Mouse (Mus musculus) heart, adult 2 months (tissue): ENCODE measurements at regions not wholly inside any gene's neighbourhood (a gene's known extent, or its start where the extent isn't known, plus 50 kb on each side); places are given as distances from the start of the nearest gene placed in this dataset.

Experiments
- DNase-seq, 2 experiments: peaks; one replicate each; pipeline ENCODE4 v3.0.0; 2021
- H3K27ac ChIP-seq: fragments of 200-600 bp; 2 replicates; pipeline ENCODE4 v1.8.1; 2022
- H3K27me3 ChIP-seq: fragments of 200-500 bp; 2 replicates; pipeline ENCODE4 v1.6.1; 2012; ENCODE audit warnings: mild to moderate bottlenecking, low read length, inconsistent platforms, mixed read lengths; ENCODE audit not compliant: control insufficient read depth, insufficient read depth
- H3K36me3 ChIP-seq: fragments of 200-500 bp; 2 replicates; pipeline ENCODE4 v1.6.1; 2012; ENCODE audit warnings: low read length, inconsistent platforms; ENCODE audit not compliant: control insufficient read depth, insufficient read depth
- H3K4me1 ChIP-seq: fragments of 200-500 bp; 2 replicates; pipeline ENCODE4 v1.6.1; 2011; ENCODE audit warnings: low read length; ENCODE audit not compliant: control insufficient read depth, insufficient read depth
- H3K4me3 ChIP-seq: fragments of 200-600 bp; 2 replicates; pipeline ENCODE4 v1.8.1; 2022
- H3K79me2 ChIP-seq: fragments of 200-500 bp; replicated peaks from 2 replicates; pipeline ENCODE4 v1.6.1; 2012; ENCODE audit warnings: mild to moderate bottlenecking, inconsistent platforms, low read length, moderate library complexity, mixed read lengths; ENCODE audit not compliant: control insufficient read depth, insufficient read depth
- H3K9ac ChIP-seq: fragments of 200-500 bp; 2 replicates; pipeline ENCODE4 v1.6.1; 2012; ENCODE audit warnings: low read depth, mild to moderate bottlenecking, control low read depth, inconsistent platforms, low read length, mixed read lengths
- CTCF ChIP-seq: fragments of 200-600 bp; IDR thresholded peaks from 2 replicates; pipeline ENCODE4 v1.8.1; 2022; ENCODE audit warnings: antibody characterized with exemption, mild to moderate bottlenecking, moderate library complexity
- EP300 ChIP-seq: fragments of 200-500 bp; IDR thresholded peaks from 2 replicates; pipeline ENCODE4 v1.6.1; 2011; ENCODE audit warnings: low read depth, low read length, control low read depth; ENCODE audit not compliant: insufficient read depth
- POLR2A ChIP-seq: fragments of 200-500 bp; IDR thresholded peaks from 2 replicates; pipeline ENCODE4 v1.6.1; 2011; ENCODE audit warnings: mild to moderate bottlenecking, low read depth, low read length, control low read depth; ENCODE audit not compliant: insufficient read depth
- whole genome bisulfite sequencing: fragments of 180-500 bp; shearing (Covaris S2); methylation state at CpG from one replicate; pipeline ENCODE4 v1.1.7; 2018; 5-methylcytosine and 5-hydroxymethylcytosine counted together
- intact Hi-C: fragments of 180-260 bp; cut with DNase I; formaldehyde crosslinking; loops from one replicate; pipeline ENCODE4 v1.15.1; 2025

- 77% methylated on average over 4 of the region's 4 CpGs for WGBS
- intact Hi-C loops = no loop called here
Observed at GRCm38 (mm10) chr2:45316945-45317565, 199.9 kb upstream of the Zeb2 start.

GRCm38 (mm10) chr2:45287530-45288009 is 170.4 kb upstream of the Zeb2 start:
- TF ChIP-seq CTCF = no peak
- no peak for TF ChIP-seq POLR2A
- TF ChIP-seq EP300 = no peak
- no peak overlapping the region for H3K4me3 ChIP-seq
- intact Hi-C loops = no loop called here
- H3K27ac ChIP-seq = no peak overlapping the region
- 91% methylated on average over 7 of the region's 7 CpGs for WGBS
- DNase-seq = no peak
- no peaks in the 10 kb centered on the region; the same call in 1 of the 2 replicates for H3K36me3 ChIP-seq
- no peaks in the 10 kb centered on the region for H3K79me2 ChIP-seq
- H3K4me1 ChIP-seq = peaks cover 3% of the 10 kb centered on the region
- no peak overlapping the region for H3K9ac ChIP-seq
- no peaks in the 10 kb centered on the region for H3K27me3 ChIP-seq

More at GRCm38 (mm10) chr2:45316945-45317565, 199.9 kb upstream of the Zeb2 start:
- DNase-seq = peak in 1 of 2 experiments; percentile 12
- no peaks in the 10 kb centered on the region for H3K36me3 ChIP-seq
- H3K4me3 ChIP-seq = no peak overlapping the region
- H3K79me2 ChIP-seq = no peaks in the 10 kb centered on the region
- no peak overlapping the region for H3K27ac ChIP-seq
- H3K9ac ChIP-seq = no peak overlapping the region
- no peak for TF ChIP-seq CTCF
- TF ChIP-seq EP300 = no peak
- TF ChIP-seq POLR2A = no peak
- H3K27me3 ChIP-seq = no peaks in the 10 kb centered on the region
- H3K4me1 ChIP-seq = no peaks in the 10 kb centered on the region

- Histone ChIP-seq H3K36me3 (no peaks in the 10 kb centered on the region; the same call in 1 of the 2 replicates), H3K4me3 (no peak overlapping the region), H3K79me2 (no peaks in the 10 kb centered on the region), H3K27me3 (no peaks in the 10 kb centered on the region), H3K4me1 (peaks cover 3% of the 10 kb centered on the region), H3K27ac (peak overlapping the region; percentile 69; the same call in 1 of the 2 replicates), H3K9ac (no peak overlapping the region)
- TF ChIP-seq EP300 (no peak), CTCF (no peak), POLR2A (no peak)
- intact Hi-C loops = loop anchor here (5.0 kb wide), 1 partner anchor 167 kb away; the partner anchor contains the start of gene Zeb2
- no peak for DNase-seq
Observed at GRCm38 (mm10) chr2:45283811-45284210, 166.6 kb upstream of the Zeb2 start.

- Histone ChIP-seq H3K36me3 (no peaks in the 10 kb centered on the region; the same call in 1 of the 2 replicates), H3K27me3 (no peaks in the 10 kb centered on the region), H3K9ac (no peak overlapping the region), H3K4me3 (no peak overlapping the region), H3K27ac (no peak overlapping the region), H3K79me2 (no peaks in the 10 kb centered on the region; the same call in 1 of the 2 replicates), H3K4me1 (peaks cover 1% of the 10 kb centered on the region)
- WGBS = 53% methylated on average over 4 of the region's 4 CpGs
- TF ChIP-seq EP300 = no peak
- TF ChIP-seq CTCF = no peak
- TF ChIP-seq POLR2A = no peak
- intact Hi-C loops = loop anchor here (5.0 kb wide), 1 partner anchor 37 kb away; no protein-coding TSS in a partner anchor
- DNase-seq = peak in 1 of 2 experiments; percentile 31
Observed at GRCm38 (mm10) chr2:45279490-45279889, 162.3 kb upstream of the Zeb2 start.

GRCm38 (mm10) chr2:45277602-45278001 is 160.4 kb upstream of the Zeb2 start:
- no peak overlapping the region for H3K9ac ChIP-seq
- H3K36me3 ChIP-seq = no peaks in the 10 kb centered on the region; the same call in 1 of the 2 replicates
- intact Hi-C loops = loop anchor here (5.0 kb wide), 1 partner anchor 35 kb away; no protein-coding TSS in a partner anchor
- H3K4me3 ChIP-seq = no peak overlapping the region
- H3K27ac ChIP-seq = no peak overlapping the region
- H3K27me3 ChIP-seq = no peaks in the 10 kb centered on the region
- H3K4me1 ChIP-seq = no peaks in the 10 kb centered on the region; the same call in 1 of the 2 replicates
- 97% methylated on average over 2 of the region's 2 CpGs for WGBS
- no peaks in the 10 kb centered on the region; the same call in 1 of the 2 replicates for H3K79me2 ChIP-seq
- DNase-seq = no peak
- TF ChIP-seq POLR2A (no peak), EP300 (no peak), CTCF (no peak)

GRCm38 (mm10) chr2:45276703-45277102 is 159.5 kb upstream of the Zeb2 start:
- no peak overlapping the region for H3K4me3 ChIP-seq
- no peak overlapping the region for H3K9ac ChIP-seq
- no peaks in the 10 kb centered on the region; the same call in 1 of the 2 replicates for H3K79me2 ChIP-seq
- TF ChIP-seq POLR2A (no peak), CTCF (no peak), EP300 (no peak)
- 93% methylated on average over 1 of the region's 1 CpGs for WGBS
- H3K4me1 ChIP-seq = no peaks in the 10 kb centered on the region; the same call in 1 of the 2 replicates
- no peaks in the 10 kb centered on the region; the same call in 1 of the 2 replicates for H3K36me3 ChIP-seq
- no peak for DNase-seq
- no peaks in the 10 kb centered on the region for H3K27me3 ChIP-seq
- intact Hi-C loops = loop anchor here (5.0 kb wide), 1 partner anchor 34 kb away; no protein-coding TSS in a partner anchor
- H3K27ac ChIP-seq = no peak overlapping the region
